Mouse (Mus musculus): ENCODE data around the gene Rdh5. TPM values are rescaled to one million over a fixed set of nuclear protein-coding genes. Genes with fewer than 3 reads are reported as not detected.

Rdh5 gene
- total and polyA plus RNA-seq, 2 experiments from 2014 or later, result 8.8 to 10.5 TPM

- no peak overlapping the region for H3K9ac ChIP-seq (replicated peaks; ENCODE audit: low read length, poor library complexity, severe bottlenecking)
- no peak overlapping the region for H3K4me3 ChIP-seq (ENCODE audit: low read depth, low read length)
- H3K36me3 ChIP-seq (ENCODE audit: insufficient read depth, low read length), result peaks cover 14% of the 10 kb centered on the region; the same call in 1 of the 2 replicates
- no peak for TF ChIP-seq CTCF (IDR thresholded peaks at IDR 0.05)
- no peak overlapping the region for H3K4me2 ChIP-seq (ENCODE audit: low read depth, low read length, poor library complexity, severe bottlenecking)
- ATAC-seq (ENCODE audit: low FRiP score) (no peak), DNase-seq (ENCODE audit: low spot score) (no peak)
- no peaks in the 10 kb centered on the region for H3K4me1 ChIP-seq (ENCODE audit: insufficient read depth, low read length)
- 89% methylated on average over 2 of the region's 2 CpGs for WGBS
- no peaks in the 10 kb centered on the region for H3K9me3 ChIP-seq (ENCODE audit: low read length)
- H3K27me3 ChIP-seq (ENCODE audit: insufficient read depth, low read length), result no peaks in the 10 kb centered on the region
- no peak overlapping the region for H3K27ac ChIP-seq (ENCODE audit: low read depth, low read length)
Observed at GRCm38 (mm10) chr10:128878811-128879210, 43.9 kb downstream of the Rdh5 start.

GRCm38 (mm10) chr10:128878291-128878690 is 44.4 kb downstream of the Rdh5 start:
- Histone ChIP-seq H3K4me1 (ENCODE audit: insufficient read depth, low read length) (no peaks in the 10 kb centered on the region), H3K27ac (ENCODE audit: low read depth, low read length) (no peak overlapping the region), H3K4me3 (ENCODE audit: low read depth, low read length) (no peak overlapping the region), H3K27me3 (ENCODE audit: insufficient read depth, low read length) (no peaks in the 10 kb centered on the region), H3K9ac (replicated peaks; ENCODE audit: low read length, poor library complexity, severe bottlenecking) (no peak overlapping the region), H3K4me2 (ENCODE audit: low read depth, low read length, poor library complexity, severe bottlenecking) (no peak overlapping the region), H3K36me3 (ENCODE audit: insufficient read depth, low read length) (peaks cover 15% of the 10 kb centered on the region; the same call in 1 of the 2 replicates), H3K9me3 (ENCODE audit: low read length) (no peaks in the 10 kb centered on the region)
- ATAC-seq (ENCODE audit: low FRiP score), result no peak
- no peak for TF ChIP-seq CTCF (IDR thresholded peaks at IDR 0.05)
- DNase-seq (ENCODE audit: low spot score), result no peak

- no peak for ATAC-seq (ENCODE audit: low FRiP score)
- WGBS, result 80% methylated on average over 3 of the region's 3 CpGs
- Histone ChIP-seq H3K9ac (replicated peaks; ENCODE audit: low read length, poor library complexity, severe bottlenecking) (no peak overlapping the region), H3K4me3 (ENCODE audit: low read depth, low read length) (no peak overlapping the region), H3K27me3 (ENCODE audit: insufficient read depth, low read length) (no peaks in the 10 kb centered on the region), H3K9me3 (ENCODE audit: low read length) (no peaks in the 10 kb centered on the region), H3K4me2 (ENCODE audit: low read depth, low read length, poor library complexity, severe bottlenecking) (no peak overlapping the region), H3K4me1 (ENCODE audit: insufficient read depth, low read length) (no peaks in the 10 kb centered on the region), H3K36me3 (ENCODE audit: insufficient read depth, low read length) (peaks cover 17% of the 10 kb centered on the region), H3K27ac (ENCODE audit: low read depth, low read length) (no peak overlapping the region)
- no peak for DNase-seq (ENCODE audit: low spot score)
- no peak for TF ChIP-seq CTCF (IDR thresholded peaks at IDR 0.05)
Observed at GRCm38 (mm10) chr10:128870341-128870740, 52.3 kb downstream of the Rdh5 start.

- Histone ChIP-seq H3K27me3 (ENCODE audit: insufficient read depth, low read length) (no peaks in the 10 kb centered on the region), H3K4me2 (ENCODE audit: low read depth, low read length, poor library complexity, severe bottlenecking) (no peak overlapping the region)
- no peak for ATAC-seq (ENCODE audit: low FRiP score)
Observed at GRCm38 (mm10) chr10:128866518-128866917, 56.2 kb downstream of the Rdh5 start.

GRCm38 (mm10) chr10:128866042-128866441 is 56.6 kb downstream of the Rdh5 start:
- H3K4me3 ChIP-seq (ENCODE audit: low read depth, low read length), result no peak overlapping the region
- no peaks in the 10 kb centered on the region for H3K4me1 ChIP-seq (ENCODE audit: insufficient read depth, low read length)
- WGBS, result 85% methylated on average over 3 of the region's 3 CpGs
- TF ChIP-seq CTCF (IDR thresholded peaks at IDR 0.05), result peak; percentile 42
- ATAC-seq (ENCODE audit: low FRiP score) (no peak), DNase-seq (ENCODE audit: low spot score) (no peak)
- H3K4me2 ChIP-seq (ENCODE audit: low read depth, low read length, poor library complexity, severe bottlenecking), result no peak overlapping the region
- no peak overlapping the region for H3K9ac ChIP-seq (replicated peaks; ENCODE audit: low read length, poor library complexity, severe bottlenecking)
- H3K27ac ChIP-seq (ENCODE audit: low read depth, low read length), result no peak overlapping the region
- H3K27me3 ChIP-seq (ENCODE audit: insufficient read depth, low read length), result no peaks in the 10 kb centered on the region
- H3K36me3 ChIP-seq (ENCODE audit: insufficient read depth, low read length), result peaks cover 13% of the 10 kb centered on the region; the same call in 1 of the 2 replicates
- H3K9me3 ChIP-seq (ENCODE audit: low read length), result no peaks in the 10 kb centered on the region

More at GRCm38 (mm10) chr10:128866518-128866917, 56.2 kb downstream of the Rdh5 start:
- H3K27ac ChIP-seq (ENCODE audit: low read depth, low read length), result no peak overlapping the region
- no peaks in the 10 kb centered on the region for H3K4me1 ChIP-seq (ENCODE audit: insufficient read depth, low read length)
- peaks cover 13% of the 10 kb centered on the region; the same call in 1 of the 2 replicates for H3K36me3 ChIP-seq (ENCODE audit: insufficient read depth, low read length)
- H3K4me3 ChIP-seq (ENCODE audit: low read depth, low read length), result no peak overlapping the region
- WGBS, result 95% methylated on average over 1 of the region's 1 CpGs
- H3K9me3 ChIP-seq (ENCODE audit: low read length), result no peaks in the 10 kb centered on the region
- TF ChIP-seq CTCF (IDR thresholded peaks at IDR 0.05), result no peak
- no peak overlapping the region for H3K9ac ChIP-seq (replicated peaks; ENCODE audit: low read length, poor library complexity, severe bottlenecking)
- DNase-seq (ENCODE audit: low spot score), result no peak

Other genes with a start within 250 kb of the Rdh5 start
- 11.5 and 15.7 TPM in 2 replicates for gene Suox, start 248.8 kb downstream of the Rdh5 start, total RNA-seq (2014; rRNA removed)
- 8.9 and 11.8 TPM in 2 replicates for gene Suox, start 248.8 kb downstream of the Rdh5 start, polyA plus RNA-seq (2015; fragmentation: Nextera tagmentation; extraction: Ambion mirVana)
- gene Rab5b, start 226.6 kb downstream of the Rdh5 start, total RNA-seq (2014; rRNA removed), result 129 and 131 TPM in 2 replicates
- gene Rab5b, start 226.6 kb downstream of the Rdh5 start, polyA plus RNA-seq (2015; fragmentation: Nextera tagmentation; extraction: Ambion mirVana), result 112 and 115 TPM in 2 replicates
- 0.76 and 3.4 TPM in 2 replicates for gene Pmel, start 218.7 kb downstream of the Rdh5 start, total RNA-seq (2014; rRNA removed)
- gene Pmel, start 218.7 kb downstream of the Rdh5 start, polyA plus RNA-seq (2015; fragmentation: Nextera tagmentation; extraction: Ambion mirVana), result 1.0 and 1.1 TPM in 2 replicates
- 7.8 and 11.1 TPM in 2 replicates for gene Cdk2, start 217.9 kb downstream of the Rdh5 start, total RNA-seq (2014; rRNA removed)
- 8.7 and 10.7 TPM in 2 replicates for gene Cdk2, start 217.9 kb downstream of the Rdh5 start, polyA plus RNA-seq (2015; fragmentation: Nextera tagmentation; extraction: Ambion mirVana)
- gene Dgka, start 178.0 kb downstream of the Rdh5 start, total RNA-seq (2014; rRNA removed), result 4.5 and 7.5 TPM in 2 replicates
- 4.9 and 5.1 TPM in 2 replicates for gene Dgka, start 178.0 kb downstream of the Rdh5 start, polyA plus RNA-seq (2015; fragmentation: Nextera tagmentation; extraction: Ambion mirVana)
- gene Pym1, start 175.0 kb downstream of the Rdh5 start, total RNA-seq (2014; rRNA removed), result 54.9 and 60.1 TPM in 2 replicates
- gene Pym1, start 175.0 kb downstream of the Rdh5 start, polyA plus RNA-seq (2015; fragmentation: Nextera tagmentation; extraction: Ambion mirVana), result 48.0 and 52.2 TPM in 2 replicates
- gene Mmp19, start 132.0 kb downstream of the Rdh5 start, total RNA-seq (2014; rRNA removed), result 1.3 and 1.8 TPM in 2 replicates
- 0.29 and 0.54 TPM in 2 replicates for gene Mmp19, start 132.0 kb downstream of the Rdh5 start, polyA plus RNA-seq (2015; fragmentation: Nextera tagmentation; extraction: Ambion mirVana)
- 31.4 and 39.4 TPM in 2 replicates for gene Dnajc14, start 118.8 kb downstream of the Rdh5 start, total RNA-seq (2014; rRNA removed)
- 34.6 and 37.7 TPM in 2 replicates for gene Dnajc14, start 118.8 kb downstream of the Rdh5 start, polyA plus RNA-seq (2015; fragmentation: Nextera tagmentation; extraction: Ambion mirVana)
- gene Tmem198b, start 118.5 kb downstream of the Rdh5 start, total RNA-seq (2014; rRNA removed), result 18.6 and 21.8 TPM in 2 replicates
- 17.1 and 18.9 TPM in 2 replicates for gene Tmem198b, start 118.5 kb downstream of the Rdh5 start, polyA plus RNA-seq (2015; fragmentation: Nextera tagmentation; extraction: Ambion mirVana)
- 30.7 and 36.8 TPM in 2 replicates for gene Sarnp, start 105.6 kb downstream of the Rdh5 start, total RNA-seq (2014; rRNA removed)
- gene Sarnp, start 105.6 kb downstream of the Rdh5 start, polyA plus RNA-seq (2015; fragmentation: Nextera tagmentation; extraction: Ambion mirVana), result 120 and 126 TPM in 2 replicates
- gene Ormdl2, start 101.2 kb downstream of the Rdh5 start, total RNA-seq (2014; rRNA removed), result 6.9 and 11.1 TPM in 2 replicates
- gene Ormdl2, start 101.2 kb downstream of the Rdh5 start, polyA plus RNA-seq (2015; fragmentation: Nextera tagmentation; extraction: Ambion mirVana), result 15.0 and 15.6 TPM in 2 replicates
- gene Gdf11, start 31.2 kb downstream of the Rdh5 start, total RNA-seq (2014; rRNA removed), result 16.9 and 22.4 TPM in 2 replicates
- 6.5 and 7.5 TPM in 2 replicates for gene Gdf11, start 31.2 kb downstream of the Rdh5 start, polyA plus RNA-seq (2015; fragmentation: Nextera tagmentation; extraction: Ambion mirVana)
- gene Cd63, start 21.9 kb downstream of the Rdh5 start, total RNA-seq (2014; rRNA removed), result 16.6 and 28.6 TPM in 2 replicates
- gene Cd63, start 21.9 kb downstream of the Rdh5 start, polyA plus RNA-seq (2015; fragmentation: Nextera tagmentation; extraction: Ambion mirVana), result 231 and 238 TPM in 2 replicates
- gene Bloc1s1, start 1.1 kb upstream of the Rdh5 start, total RNA-seq (2014; rRNA removed), result 87.8 and 100 TPM in 2 replicates
- 240 and 265 TPM in 2 replicates for gene Bloc1s1, start 1.1 kb upstream of the Rdh5 start, polyA plus RNA-seq (2015; fragmentation: Nextera tagmentation; extraction: Ambion mirVana)
- gene Itga7, start 10.9 kb upstream of the Rdh5 start, total RNA-seq (2014; rRNA removed), result 18.9 and 23.3 TPM in 2 replicates
- 13.6 and 14.0 TPM in 2 replicates for gene Itga7, start 10.9 kb upstream of the Rdh5 start, polyA plus RNA-seq (2015; fragmentation: Nextera tagmentation; extraction: Ambion mirVana)
- gene Mettl7b, start 38.1 kb upstream of the Rdh5 start, total RNA-seq (2014; rRNA removed), result not detected in 2 replicates
- not detected in 2 replicates for gene Mettl7b, start 38.1 kb upstream of the Rdh5 start, polyA plus RNA-seq (2015; fragmentation: Nextera tagmentation; extraction: Ambion mirVana)
- gene Olfr9, start 66.5 kb upstream of the Rdh5 start, total RNA-seq (2014; rRNA removed), result not detected in 2 replicates
- not detected in 2 replicates for gene Olfr9, start 66.5 kb upstream of the Rdh5 start, polyA plus RNA-seq (2015; fragmentation: Nextera tagmentation; extraction: Ambion mirVana)
- not detected in 2 replicates for gene Olfr763, start 87.9 kb upstream of the Rdh5 start, total RNA-seq (2014; rRNA removed)
- not detected in 2 replicates for gene Olfr763, start 87.9 kb upstream of the Rdh5 start, polyA plus RNA-seq (2015; fragmentation: Nextera tagmentation; extraction: Ambion mirVana)
- gene Olfr764-ps1, start 117.0 kb upstream of the Rdh5 start, total RNA-seq (2014; rRNA removed), result not detected in 2 replicates
- not detected in 2 replicates for gene Olfr764-ps1, start 117.0 kb upstream of the Rdh5 start, polyA plus RNA-seq (2015; fragmentation: Nextera tagmentation; extraction: Ambion mirVana)
- gene Olfr765, start 127.1 kb upstream of the Rdh5 start, total RNA-seq (2014; rRNA removed), result not detected in 2 replicates
- not detected in 2 replicates for gene Olfr765, start 127.1 kb upstream of the Rdh5 start, polyA plus RNA-seq (2015; fragmentation: Nextera tagmentation; extraction: Ambion mirVana)
- gene Olfr766-ps1, start 146.1 kb upstream of the Rdh5 start, total RNA-seq (2014; rRNA removed), result not detected in 2 replicates
- not detected in 2 replicates for gene Olfr766-ps1, start 146.1 kb upstream of the Rdh5 start, polyA plus RNA-seq (2015; fragmentation: Nextera tagmentation; extraction: Ambion mirVana)
- gene Olfr767, start 160.0 kb upstream of the Rdh5 start, total RNA-seq (2014; rRNA removed), result not detected in 2 replicates
- not detected in 2 replicates for gene Olfr767, start 160.0 kb upstream of the Rdh5 start, polyA plus RNA-seq (2015; fragmentation: Nextera tagmentation; extraction: Ambion mirVana)
- gene Olfr768, start 176.5 kb upstream of the Rdh5 start, total RNA-seq (2014; rRNA removed), result not detected in 2 replicates
- gene Olfr768, start 176.5 kb upstream of the Rdh5 start, polyA plus RNA-seq (2015; fragmentation: Nextera tagmentation; extraction: Ambion mirVana), result not detected in 2 replicates
- gene Olfr769, start 195.0 kb upstream of the Rdh5 start, total RNA-seq (2014; rRNA removed), result not detected in 2 replicates
- gene Olfr769, start 195.0 kb upstream of the Rdh5 start, polyA plus RNA-seq (2015; fragmentation: Nextera tagmentation; extraction: Ambion mirVana), result not detected in 2 replicates
- gene Olfr770, start 216.1 kb upstream of the Rdh5 start, total RNA-seq (2014; rRNA removed), result not detected in 2 replicates
- gene Olfr770, start 216.1 kb upstream of the Rdh5 start, polyA plus RNA-seq (2015; fragmentation: Nextera tagmentation; extraction: Ambion mirVana), result not detected in 2 replicates
- gene Olfr771, start 241.9 kb upstream of the Rdh5 start, total RNA-seq (2014; rRNA removed), result not detected in 2 replicates
- gene Olfr771, start 241.9 kb upstream of the Rdh5 start, polyA plus RNA-seq (2015; fragmentation: Nextera tagmentation; extraction: Ambion mirVana), result not detected in 2 replicates

Measured in midbrain, postnatal 0 days (tissue).